Mouse (Mus musculus) stomach, embryonic 16.5 days (tissue): Measurements from ENCODE around the gene Slc2a2. TPM values are rescaled to one million over a fixed set of nuclear protein-coding genes. Genes with fewer than 3 reads are reported as not detected.

Experiments used
- ATAC-seq: fragments of 200-750 bp; cut with Nextera tagmentation; 2 replicates; pipeline ENCODE4 v1.8.0; 2017; ENCODE audit warnings: moderate number of reproducible peaks, moderate TSS enrichment; ENCODE audit not compliant: insufficient read depth, low FRiP score
- H3K27ac ChIP-seq: fragments of 300-500 bp; sonication (generic); 2 replicates; pipeline ENCODE4 v1.5.1; 2014; ENCODE audit warnings: low read length
- H3K27me3 ChIP-seq: fragments of 300-500 bp; sonication (generic); 2 replicates; pipeline ENCODE4 v1.6.1; 2014; ENCODE audit warnings: low read length, control low read depth, mixed read lengths; ENCODE audit not compliant: control insufficient read depth, insufficient read depth
- H3K36me3 ChIP-seq: fragments of 300-500 bp; sonication (generic); 2 replicates; pipeline ENCODE4 v1.6.1; 2014; ENCODE audit warnings: low read length; ENCODE audit not compliant: control insufficient read depth, insufficient read depth
- H3K4me1 ChIP-seq: fragments of 300-500 bp; sonication (generic); 2 replicates; pipeline ENCODE4 v1.6.1; 2014; ENCODE audit warnings: low read length, control low read depth, mixed read lengths; ENCODE audit not compliant: control insufficient read depth, insufficient read depth
- H3K4me2 ChIP-seq: fragments of 300-500 bp; sonication (generic); 2 replicates; pipeline ENCODE4 v1.6.1; 2014; ENCODE audit warnings: low read depth, low read length, mixed read lengths
- H3K4me3 ChIP-seq: fragments of 300-500 bp; sonication (generic); replicated peaks from 2 replicates; pipeline ENCODE4 v1.5.1; 2014; ENCODE audit warnings: mild to moderate bottlenecking, low read length
- H3K9ac ChIP-seq: fragments of 300-500 bp; sonication (generic); 2 replicates; pipeline ENCODE4 v1.6.1; 2014; ENCODE audit warnings: low read length
- H3K9me3 ChIP-seq: fragments of 300-500 bp; sonication (generic); replicated peaks from 2 replicates; pipeline ENCODE4 v1.6.1; 2016; ENCODE audit warnings: low read length, control low read depth; ENCODE audit not compliant: control insufficient read depth
- WGBS: fragments of 180-500 bp; shearing (Covaris S2); extraction: QIAGEN DNeasy Blood & Tissue Kit; methylation state at CpG from one replicate; pipeline ENCODE4 v1.1.7; 2014; 5-methylcytosine and 5-hydroxymethylcytosine counted together
- polyA plus RNA-seq: library from polyadenylated mRNA; unstranded; fragments of >200 nt; fragmentation: Nextera tagmentation; extraction: Ambion mirVana; gene quantifications from 2 replicates; pipeline ENCODE4 v1.2.1, GENCODE M21; 2015

The Slc2a2 gene
- 4.8 and 5.6 TPM in 2 replicates for polyA plus RNA-seq

DNA sequence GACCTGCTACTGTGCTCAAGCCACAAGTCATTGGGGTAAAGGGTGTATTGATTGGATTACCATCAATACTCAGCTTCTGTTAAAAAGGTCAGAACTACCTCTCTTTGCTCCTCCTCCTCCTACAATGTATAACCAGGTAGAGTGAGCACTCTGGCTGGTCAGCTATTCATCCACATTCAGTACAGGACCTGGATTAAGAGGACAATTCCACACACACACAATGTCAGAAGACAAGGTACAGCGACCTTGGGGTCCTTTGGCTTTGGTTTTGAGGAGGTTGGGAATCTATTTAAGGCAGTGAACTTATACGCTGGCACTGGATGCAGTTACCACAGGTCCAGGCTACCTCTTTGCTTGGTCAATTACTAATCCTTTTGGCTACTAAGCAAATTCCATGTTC is at the start of gene Slc2a2:
Gene Slc2a2, plus strand, starts transcription at position 107 of the 400 bp plus-strand sequence.
- no peaks in the 10 kb centered on the region for H3K27me3 ChIP-seq
- 83% methylated on average over 2 of the region's 2 CpGs for WGBS
- no peaks in the 10 kb centered on the region for H3K4me1 ChIP-seq
- no peak within 1 kb of the TSS for H3K9ac ChIP-seq
- H3K4me3 ChIP-seq = no peak within 1 kb of the TSS
- H3K4me2 ChIP-seq = no peak within 1 kb of the TSS
- no peaks in the 10 kb centered on the region for H3K9me3 ChIP-seq
- ATAC-seq = no peak
- no peak within 1 kb of the TSS for H3K27ac ChIP-seq
- H3K36me3 ChIP-seq = no peaks in the 10 kb centered on the region

DNA sequence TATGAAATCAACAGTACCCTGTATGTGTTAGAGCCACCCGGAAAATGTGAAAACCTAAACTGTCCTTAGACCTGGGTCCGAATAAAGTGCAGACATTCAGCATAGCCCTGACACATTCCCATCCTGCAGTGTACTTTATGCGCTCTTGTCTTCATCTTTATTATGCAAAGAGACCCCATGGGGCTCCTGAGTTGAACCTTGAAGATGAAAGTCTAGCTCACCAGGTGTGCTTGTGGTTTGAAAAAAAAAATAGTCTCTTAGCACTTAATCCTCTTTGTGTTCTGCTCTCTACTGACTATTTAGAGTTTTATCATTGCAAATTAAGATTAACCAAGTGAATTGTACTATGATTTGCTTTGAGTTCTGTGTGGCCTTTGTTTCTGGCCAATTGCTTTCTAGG is 45.1 kb upstream of the Slc2a2 start:
- Histone ChIP-seq H3K9ac (no peak overlapping the region), H3K36me3 (no peaks in the 10 kb centered on the region; the same call in 1 of the 2 replicates), H3K9me3 (no peaks in the 10 kb centered on the region), H3K4me3 (no peak overlapping the region), H3K4me2 (no peak overlapping the region), H3K27ac (no peak overlapping the region), H3K27me3 (no peaks in the 10 kb centered on the region), H3K4me1 (no peaks in the 10 kb centered on the region)
- WGBS = 80% methylated on average over 3 of the region's 3 CpGs
- ATAC-seq = no peak

- ATAC-seq = no peak
- no peak overlapping the region for H3K4me2 ChIP-seq
- WGBS = 55% methylated on average over 3 of the region's 3 CpGs
Observed at GRCm38 (mm10) chr3:28653043-28653442, 44.7 kb upstream of the Slc2a2 start.

DNA sequence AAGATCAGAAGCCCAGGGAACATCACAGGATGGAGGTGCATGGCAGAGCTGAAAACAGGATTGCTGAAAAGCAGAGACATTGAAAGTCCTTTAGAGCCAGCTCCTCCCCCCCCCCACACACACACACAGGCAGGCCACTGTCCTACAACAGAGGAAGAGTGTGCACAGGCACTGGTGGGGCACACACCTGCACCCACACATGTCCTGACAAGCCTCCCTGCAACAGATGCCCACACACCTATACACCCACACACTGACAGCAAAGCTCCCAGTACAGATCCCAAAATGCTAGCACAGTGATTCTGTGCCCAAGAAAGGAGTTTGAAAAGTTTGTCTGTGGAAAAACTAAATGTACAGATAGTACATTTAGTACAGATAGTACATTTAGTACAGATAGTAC is 43.0 kb upstream of the Slc2a2 start:
- H3K4me1 ChIP-seq = no peaks in the 10 kb centered on the region
- H3K9me3 ChIP-seq = no peaks in the 10 kb centered on the region
- no peaks in the 10 kb centered on the region for H3K27me3 ChIP-seq
- no peaks in the 10 kb centered on the region; the same call in 1 of the 2 replicates for H3K36me3 ChIP-seq
- H3K27ac ChIP-seq = no peak overlapping the region
- ATAC-seq = no peak
- no peak overlapping the region for H3K4me2 ChIP-seq
- no peak overlapping the region for H3K9ac ChIP-seq
- H3K4me3 ChIP-seq = no peak overlapping the region

More at GRCm38 (mm10) chr3:28653043-28653442, 44.7 kb upstream of the Slc2a2 start:
- H3K4me3 ChIP-seq = no peak overlapping the region
- H3K27me3 ChIP-seq = no peaks in the 10 kb centered on the region
- no peak overlapping the region for H3K27ac ChIP-seq
- H3K9me3 ChIP-seq = no peaks in the 10 kb centered on the region
- no peaks in the 10 kb centered on the region; the same call in 1 of the 2 replicates for H3K36me3 ChIP-seq
- no peaks in the 10 kb centered on the region for H3K4me1 ChIP-seq
- no peak overlapping the region for H3K9ac ChIP-seq

DNA sequence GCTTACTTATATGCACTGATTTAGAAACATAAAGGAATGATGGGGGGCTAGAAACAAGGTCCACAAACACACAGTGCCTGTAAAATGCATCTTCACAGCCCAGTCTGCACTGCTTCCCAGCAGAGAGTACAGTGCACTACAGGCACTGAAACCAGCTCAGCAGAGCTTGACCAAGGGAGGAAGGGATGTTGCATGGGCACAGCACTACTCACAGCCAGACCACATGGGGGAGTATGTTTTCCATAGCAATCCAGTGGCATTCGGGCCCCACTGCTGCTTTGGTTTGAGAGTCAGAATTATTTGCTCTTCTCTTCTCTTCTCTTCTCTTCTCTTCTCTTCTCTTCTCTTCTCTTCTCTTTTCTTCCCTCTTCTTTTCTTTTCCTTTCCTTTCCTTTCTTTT is 39.4 kb upstream of the Slc2a2 start:
- H3K9me3 ChIP-seq = no peaks in the 10 kb centered on the region
- H3K9ac ChIP-seq = no peak overlapping the region
- no peaks in the 10 kb centered on the region for H3K27me3 ChIP-seq
- no peak overlapping the region for H3K4me2 ChIP-seq
- 39% methylated on average over 1 of the region's 1 CpGs for WGBS
- no peaks in the 10 kb centered on the region for H3K36me3 ChIP-seq
- no peaks in the 10 kb centered on the region for H3K4me1 ChIP-seq
- no peak overlapping the region for H3K4me3 ChIP-seq
- H3K27ac ChIP-seq = no peak overlapping the region
- no peak for ATAC-seq

DNA sequence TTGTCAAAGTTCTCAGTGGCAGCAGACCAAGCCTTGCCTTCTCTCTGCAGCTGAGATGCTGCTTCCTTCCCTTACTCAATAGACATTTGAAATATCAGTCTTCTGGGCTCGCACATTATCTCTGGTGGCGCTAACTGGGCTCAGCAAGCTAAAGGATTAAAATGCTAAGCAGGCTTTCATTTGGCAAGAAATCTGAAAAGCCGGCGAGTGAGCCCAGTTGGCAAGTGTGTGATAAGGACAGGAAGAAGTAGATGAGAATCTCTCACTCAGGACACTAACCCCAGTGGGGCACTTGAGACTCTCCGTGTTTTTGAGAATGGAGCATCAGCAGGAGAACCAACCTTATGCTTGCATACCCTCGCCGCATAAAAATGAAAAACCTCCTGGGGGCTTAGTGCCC is 16.9 kb upstream of the Slc2a2 start:
- Histone ChIP-seq H3K4me1 (no peaks in the 10 kb centered on the region), H3K4me2 (no peak overlapping the region), H3K27me3 (no peaks in the 10 kb centered on the region), H3K4me3 (no peak overlapping the region), H3K9me3 (no peaks in the 10 kb centered on the region), H3K36me3 (no peaks in the 10 kb centered on the region), H3K27ac (no peak overlapping the region), H3K9ac (no peak overlapping the region)
- ATAC-seq = no peak
- 87% methylated on average over 7 of the region's 7 CpGs for WGBS

DNA sequence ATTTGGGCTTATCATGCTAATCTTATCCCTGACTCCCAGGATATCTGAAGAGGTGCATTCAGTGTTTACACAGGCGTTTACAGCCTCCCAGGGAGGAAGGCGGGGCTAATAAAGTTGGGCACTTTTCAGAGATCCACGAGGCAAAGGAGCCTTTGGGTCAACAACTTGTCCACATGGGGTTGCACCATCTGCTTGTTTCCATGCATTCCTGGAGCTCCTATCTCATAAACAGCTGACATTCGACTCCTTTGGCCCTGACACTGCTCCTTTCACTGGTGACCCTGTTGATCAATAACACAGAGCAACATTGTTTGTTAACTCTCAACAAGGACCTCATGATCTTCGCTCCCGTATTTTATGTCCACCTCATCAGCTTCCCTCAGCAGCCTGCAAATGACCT is 15.8 kb upstream of the Slc2a2 start:
- Histone ChIP-seq H3K4me2 (no peak overlapping the region), H3K4me3 (no peak overlapping the region), H3K9ac (no peak overlapping the region), H3K36me3 (no peaks in the 10 kb centered on the region), H3K9me3 (no peaks in the 10 kb centered on the region), H3K27me3 (no peaks in the 10 kb centered on the region), H3K27ac (no peak overlapping the region), H3K4me1 (no peaks in the 10 kb centered on the region)
- 31% methylated on average over 6 of the region's 6 CpGs for WGBS
- no peak for ATAC-seq

GRCm38 (mm10) chr3:28682411-28682810 is 15.3 kb upstream of the Slc2a2 start:
- no peaks in the 10 kb centered on the region for H3K4me1 ChIP-seq
- no peak overlapping the region for H3K4me2 ChIP-seq
- H3K9me3 ChIP-seq = no peaks in the 10 kb centered on the region
- WGBS = 60% methylated on average over 3 of the region's 3 CpGs
- no peaks in the 10 kb centered on the region for H3K27me3 ChIP-seq
- H3K4me3 ChIP-seq = no peak overlapping the region
- no peaks in the 10 kb centered on the region for H3K36me3 ChIP-seq
- no peak overlapping the region for H3K27ac ChIP-seq
- no peak overlapping the region for H3K9ac ChIP-seq
- no peak for ATAC-seq

DNA sequence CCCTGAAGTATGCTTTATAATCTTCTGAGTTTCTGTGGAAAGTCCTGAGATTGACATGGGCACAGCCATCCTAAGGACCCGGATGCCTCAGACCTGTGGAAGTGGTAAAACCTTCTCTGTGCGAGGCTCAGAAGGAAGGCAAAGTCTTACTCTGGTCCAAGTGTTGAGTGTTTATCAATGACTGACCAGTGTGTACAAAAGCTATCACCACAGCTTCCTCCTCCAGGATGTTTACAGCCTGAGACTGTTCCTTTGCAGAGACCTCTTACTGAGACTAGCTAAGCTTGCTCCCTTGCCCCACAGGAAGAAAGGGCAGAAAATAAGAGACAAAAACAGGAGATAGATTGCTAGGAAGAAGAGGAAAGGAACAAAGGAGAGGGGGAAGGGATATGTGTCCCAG is 12.2 kb upstream of the Slc2a2 start:
- WGBS = 74% methylated on average over 2 of the region's 2 CpGs

DNA sequence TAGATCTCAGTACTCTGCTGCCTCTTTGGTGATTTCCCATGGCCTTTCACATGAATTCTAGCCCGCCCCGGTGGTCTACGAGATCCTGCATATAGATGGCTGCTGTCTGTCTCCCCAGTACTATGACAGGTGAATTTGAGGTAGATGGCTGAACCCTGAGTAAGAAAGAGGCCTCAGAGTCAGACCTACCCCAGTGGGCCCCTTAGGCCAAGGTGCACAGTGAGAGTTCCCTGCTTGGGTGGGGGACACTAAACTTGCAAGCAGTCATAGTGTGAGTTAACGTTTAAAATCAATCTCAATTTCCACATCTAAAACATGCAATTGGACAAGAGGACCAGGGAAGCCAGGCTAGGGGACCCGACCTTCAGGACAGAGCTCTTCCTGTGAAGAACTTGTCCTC is 2.9 kb upstream of the Slc2a2 start:
- H3K4me2 ChIP-seq = no peak overlapping the region
- ATAC-seq = no peak

More for the DNA sequence above, 12.2 kb upstream of the Slc2a2 start:
- Histone ChIP-seq H3K4me2 (no peak overlapping the region), H3K9ac (no peak overlapping the region), H3K9me3 (no peaks in the 10 kb centered on the region), H3K27ac (no peak overlapping the region), H3K27me3 (no peaks in the 10 kb centered on the region), H3K4me1 (no peaks in the 10 kb centered on the region), H3K36me3 (no peaks in the 10 kb centered on the region), H3K4me3 (no peak overlapping the region)
- no peak for ATAC-seq

More for the DNA sequence above, 2.9 kb upstream of the Slc2a2 start:
- no peak overlapping the region for H3K27ac ChIP-seq
- no peaks in the 10 kb centered on the region for H3K27me3 ChIP-seq
- whole genome bisulfite sequencing = 86% methylated on average over 5 of the region's 5 CpGs
- H3K4me1 ChIP-seq = no peaks in the 10 kb centered on the region
- no peaks in the 10 kb centered on the region for H3K36me3 ChIP-seq
- no peak overlapping the region for H3K4me3 ChIP-seq
- no peaks in the 10 kb centered on the region for H3K9me3 ChIP-seq
- H3K9ac ChIP-seq = no peak overlapping the region
